ENCODE assay signal across 19 mouse cellular contexts in genomic region chr17:50425110-50425509, GRCm38 (mm10).
DNase-seq lines count a peak whose midpoint lies in the region; ATAC-seq and TF ChIP-seq lines count a peak whose summit lies in the region.
"Had no signal": no experiment of that assay in that cellular context is flagged by ENCODE, and none has a peak within 500 bp of the region (broad histone marks: within the 10 kb centered on the region; RNA-seq: fewer than 3 reads in every experiment).

No protein-coding gene starts in this region.

- no peaks in the 10 kb centered on the region for H3K36me3 ChIP-seq in intestine, embryonic 16.5 days (ENCODE audit: control insufficient read depth, insufficient read depth, low read length)
- H3K36me3 ChIP-seq in liver, postnatal 0 days (replicated peaks; ENCODE audit: insufficient read depth, low read length) = no peaks in the 10 kb centered on the region
- no peaks in the 10 kb centered on the region for H3K36me3 ChIP-seq in forebrain, embryonic 16.5 days (ENCODE audit: control insufficient read depth, insufficient read depth)
- H3K36me3 ChIP-seq: hindbrain, embryonic 13.5 days; midbrain, embryonic 13.5 days had no signal

- ATAC-seq in intestine, embryonic 16.5 days = peak; percentile 73
- peak; percentile 100 for ATAC-seq in liver, postnatal 0 days
- ATAC-seq in forebrain, embryonic 16.5 days = no peak
- ATAC-seq: activated CD4-positive, CD25-positive, alpha-beta regulatory T cell, adult 4 months; forebrain, postnatal 0 days; midbrain, embryonic 13.5 days; Patski had no signal

- 76% methylated on average over 3 of the region's 3 CpGs for WGBS in intestine, embryonic 16.5 days
- 58% methylated on average over 3 of the region's 3 CpGs for whole genome bisulfite sequencing in liver, postnatal 0 days (ENCODE audit: insufficient replicate concordance)
- WGBS in forebrain, embryonic 16.5 days = 87% methylated on average over 3 of the region's 3 CpGs

- TF ChIP-seq EP300 in liver, postnatal 0 days (IDR thresholded peaks at IDR 0.05; ENCODE audit: low read depth) = peak; percentile 99

- no peak overlapping the region for H3K9ac ChIP-seq in intestine, embryonic 16.5 days (ENCODE audit: low read depth, low read length)
- H3K9ac ChIP-seq in liver, postnatal 0 days (replicated peaks) = no peak overlapping the region
- H3K9ac ChIP-seq in forebrain, embryonic 16.5 days (replicated peaks; ENCODE audit: low read depth, low read length) = no peak overlapping the region
- H3K9ac ChIP-seq: forebrain, postnatal 0 days; hindbrain, embryonic 13.5 days; lung, embryonic 14.5 days; midbrain, embryonic 13.5 days had no signal

- no peak overlapping the region for H3K27ac ChIP-seq in intestine, embryonic 16.5 days (ENCODE audit: low read length)
- H3K27ac ChIP-seq in liver, postnatal 0 days (ENCODE audit: low read depth) = peak overlapping the region; percentile 55; the same call in 1 of the 2 replicates
- H3K27ac ChIP-seq in forebrain, embryonic 16.5 days (ENCODE audit: low read length) = no peak overlapping the region
- H3K27ac ChIP-seq: hindbrain, embryonic 13.5 days; kidney, postnatal 0 days; layer of hippocampus, adult 2 months; macrophage; midbrain, embryonic 13.5 days had no signal

- H3K9me3 ChIP-seq in intestine, embryonic 16.5 days (ENCODE audit: control insufficient read depth, low read length) = 0 out of 2 replicates have a peak, but pooled peaks cover 5% of the 10 kb centered on the region
- no peaks in the 10 kb centered on the region for H3K9me3 ChIP-seq in liver, postnatal 0 days (ENCODE audit: low read length)
- H3K9me3 ChIP-seq in forebrain, embryonic 16.5 days (ENCODE audit: control insufficient read depth, low read length) = no peaks in the 10 kb centered on the region
- H3K9me3 ChIP-seq: hindbrain, embryonic 13.5 days; midbrain, embryonic 13.5 days had no signal

- H3K4me1 ChIP-seq in intestine, embryonic 16.5 days (ENCODE audit: control insufficient read depth, insufficient read depth, low read length) = 0 out of 2 replicates have a peak, but pooled peaks cover 4% of the 10 kb centered on the region
- peaks cover 9% of the 10 kb centered on the region; the same call in 1 of the 2 replicates for H3K4me1 ChIP-seq in liver, postnatal 0 days (ENCODE audit: insufficient read depth)
- peaks cover 12% of the 10 kb centered on the region for H3K4me1 ChIP-seq in forebrain, embryonic 16.5 days (replicated peaks; ENCODE audit: control insufficient read depth, insufficient read depth, low read length)

- H3K4me3 ChIP-seq in intestine, embryonic 16.5 days (ENCODE audit: low read length) = no peak overlapping the region
- H3K4me3 ChIP-seq in liver, postnatal 0 days (ENCODE audit: low read depth, low read length) = no peak overlapping the region
- H3K4me3 ChIP-seq in forebrain, embryonic 16.5 days (replicated peaks; ENCODE audit: low read length) = no peak overlapping the region
- H3K4me3 ChIP-seq: hindbrain, embryonic 13.5 days; layer of hippocampus, adult 2 months; midbrain, embryonic 13.5 days had no signal

- DNase-seq in spleen, adult 12 weeks (ENCODE audit: low spot score) = peak; percentile 65
- DNase-seq in spleen, adult 18-20 months = no peak
- DNase-seq in liver, postnatal 0 days = peak; percentile 65
- DNase-seq in ovary, postnatal 10 days (ENCODE audit: low spot score) = no peak
- no peak for DNase-seq in left cerebral cortex, postnatal 14 days (ENCODE audit: low spot score in 2 of 2)
- no peak for DNase-seq in urinary bladder, postnatal 14 days (ENCODE audit: low spot score)
- DNase-seq: adrenal gland, postnatal 14 days; cerebellum, adult 8-10 months; forebrain, postnatal 0 days; lung, embryonic 14.5 days had no signal

- no peaks in the 10 kb centered on the region for H3K27me3 ChIP-seq in intestine, embryonic 16.5 days (replicated peaks; ENCODE audit: control insufficient read depth, insufficient read depth, low read length)
- H3K27me3 ChIP-seq in liver, postnatal 0 days (ENCODE audit: insufficient read depth, low read length) = no peaks in the 10 kb centered on the region
- H3K27me3 ChIP-seq in forebrain, embryonic 16.5 days (replicated peaks; ENCODE audit: control insufficient read depth, insufficient read depth, low read length) = no peaks in the 10 kb centered on the region
- H3K27me3 ChIP-seq: hindbrain, embryonic 13.5 days; midbrain, embryonic 13.5 days; Patski had no signal

- no peak for TF ChIP-seq CTCF in liver, postnatal 0 days (IDR thresholded peaks at IDR 0.05; ENCODE audit: low read depth)

- no peak overlapping the region for H3K4me2 ChIP-seq in intestine, embryonic 16.5 days (ENCODE audit: low read depth, low read length)
- peak overlapping the region; percentile 22 for H3K4me2 ChIP-seq in liver, postnatal 0 days (ENCODE audit: low read depth, low read length)
- H3K4me2 ChIP-seq in forebrain, embryonic 16.5 days (ENCODE audit: low read length) = no peak overlapping the region
- H3K4me2 ChIP-seq: hindbrain, embryonic 13.5 days; lung, embryonic 14.5 days; midbrain, embryonic 13.5 days had no signal

- intact Hi-C loops in left cerebral cortex, postnatal 14 days (cut with DNase I) = no loop called here

Comparison
In these comparisons a context has a peak if more than half of its experiments do, and no peak if none do; other contexts are left out.
1. DNase-seq: peak in spleen, adult 12 weeks (single experiment) and liver, postnatal 0 days (single experiment); none in spleen, adult 18-20 months (0 of 2), ovary, postnatal 10 days (single experiment), left cerebral cortex, postnatal 14 days (0 of 2) and urinary bladder, postnatal 14 days (single experiment).